Mouse (Mus musculus): ENCODE results near the gene Gria1. TPM values are rescaled to one million over a fixed set of nuclear protein-coding genes. Genes with fewer than 3 reads are reported as not detected.

The Gria1 gene
- polyA plus RNA-seq, 1 experiment from 2014 or later, result 2.6 TPM

- H3K4me1 ChIP-seq, result no peaks in the 10 kb centered on the region
- no peak overlapping the region for H3K9ac ChIP-seq
- 84% methylated on average over 8 of the region's 8 CpGs for WGBS
- no peak overlapping the region for H3K4me2 ChIP-seq (replicated peaks)
- H3K9me3 ChIP-seq, result no peaks in the 10 kb centered on the region
- no peak overlapping the region for H3K4me3 ChIP-seq
- H3K36me3 ChIP-seq, result no peaks in the 10 kb centered on the region
- H3K27me3 ChIP-seq, result no peaks in the 10 kb centered on the region
- no peak overlapping the region for H3K27ac ChIP-seq
- ATAC-seq (ENCODE audit: insufficient number of reproducible peaks, insufficient read depth, low FRiP score, low TSS enrichment), result no peak
These were observed 59.2 kb downstream of the Gria1 start for GRCm38 (mm10) chr11:57070196-57070901.

DNA sequence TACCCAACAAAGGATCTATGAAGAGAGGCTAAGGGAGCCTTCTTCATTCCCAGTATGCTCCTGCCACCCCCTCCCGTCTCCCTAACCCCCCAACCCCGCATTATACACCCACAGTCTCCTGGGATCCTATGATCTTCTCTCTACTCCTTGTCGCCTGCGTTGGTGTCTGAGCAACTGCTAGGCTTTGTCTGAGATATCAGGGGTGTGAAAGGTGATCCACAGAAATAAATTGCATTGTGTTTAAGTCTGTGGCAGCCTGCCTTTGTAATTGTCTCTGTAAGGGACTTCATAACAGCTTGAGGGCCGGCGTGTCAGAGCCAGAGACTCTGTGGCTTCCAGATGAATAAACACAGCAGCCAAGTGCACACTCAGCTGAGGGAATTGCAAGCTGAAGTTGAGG lies 61.0 kb downstream of the Gria1 start:
- H3K9me3 ChIP-seq, result no peaks in the 10 kb centered on the region
- ATAC-seq (ENCODE audit: insufficient number of reproducible peaks, insufficient read depth, low FRiP score, low TSS enrichment), result no peak
- H3K36me3 ChIP-seq, result no peaks in the 10 kb centered on the region
- WGBS, result 76% methylated on average over 6 of the region's 6 CpGs
- no peak overlapping the region for H3K4me2 ChIP-seq (replicated peaks)
- no peaks in the 10 kb centered on the region for H3K27me3 ChIP-seq
- H3K9ac ChIP-seq, result no peak overlapping the region
- no peak overlapping the region for H3K4me3 ChIP-seq
- no peak overlapping the region for H3K27ac ChIP-seq
- H3K4me1 ChIP-seq, result no peaks in the 10 kb centered on the region

GRCm38 (mm10) chr11:57079423-57079822 lies 68.2 kb downstream of the Gria1 start:
- Histone ChIP-seq H3K9me3 (no peaks in the 10 kb centered on the region), H3K4me2 (replicated peaks) (no peak overlapping the region), H3K4me3 (no peak overlapping the region), H3K4me1 (no peaks in the 10 kb centered on the region), H3K27me3 (no peaks in the 10 kb centered on the region), H3K9ac (no peak overlapping the region), H3K36me3 (no peaks in the 10 kb centered on the region), H3K27ac (no peak overlapping the region)
- WGBS, result 81% methylated on average over 3 of the region's 3 CpGs
- ATAC-seq (ENCODE audit: insufficient number of reproducible peaks, insufficient read depth, low FRiP score, low TSS enrichment), result no peak

DNA sequence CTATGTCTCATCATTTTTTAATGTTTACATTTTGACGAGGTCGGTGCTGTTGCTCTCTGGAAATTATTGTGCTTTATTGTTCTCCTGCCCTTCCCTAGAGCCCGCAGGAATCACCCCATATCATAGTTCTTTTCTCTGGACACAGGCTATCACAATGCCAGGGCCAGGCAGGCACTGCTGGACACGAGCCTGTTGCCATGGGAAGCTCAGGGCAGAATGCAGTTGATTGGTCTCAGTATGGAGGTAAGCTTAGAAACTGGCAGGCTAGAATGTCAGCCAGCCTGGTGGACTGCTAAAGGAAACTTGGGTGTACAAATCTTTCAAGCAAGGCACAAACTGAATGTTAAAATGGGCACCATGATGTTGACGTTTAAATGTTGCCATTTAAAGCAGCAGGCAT lies 78.3 kb downstream of the Gria1 start:
- no peaks in the 10 kb centered on the region for H3K36me3 ChIP-seq
- no peak for ATAC-seq (ENCODE audit: insufficient number of reproducible peaks, insufficient read depth, low FRiP score, low TSS enrichment)
- no peaks in the 10 kb centered on the region for H3K27me3 ChIP-seq
- H3K9me3 ChIP-seq, result no peaks in the 10 kb centered on the region
- H3K4me3 ChIP-seq, result no peak overlapping the region
- no peak overlapping the region for H3K9ac ChIP-seq
- no peaks in the 10 kb centered on the region for H3K4me1 ChIP-seq
- 85% methylated on average over 5 of the region's 5 CpGs for WGBS
- no peak overlapping the region for H3K4me2 ChIP-seq (replicated peaks)
- no peak overlapping the region for H3K27ac ChIP-seq

- Histone ChIP-seq H3K27ac (no peak overlapping the region), H3K4me3 (no peak overlapping the region), H3K27me3 (no peaks in the 10 kb centered on the region), H3K4me1 (no peaks in the 10 kb centered on the region), H3K4me2 (replicated peaks) (no peak overlapping the region), H3K9me3 (no peaks in the 10 kb centered on the region), H3K9ac (no peak overlapping the region), H3K36me3 (no peaks in the 10 kb centered on the region)
- ATAC-seq (ENCODE audit: insufficient number of reproducible peaks, insufficient read depth, low FRiP score, low TSS enrichment), result no peak
These were observed 79.5 kb downstream of the Gria1 start for GRCm38 (mm10) chr11:57090705-57091104.

DNA sequence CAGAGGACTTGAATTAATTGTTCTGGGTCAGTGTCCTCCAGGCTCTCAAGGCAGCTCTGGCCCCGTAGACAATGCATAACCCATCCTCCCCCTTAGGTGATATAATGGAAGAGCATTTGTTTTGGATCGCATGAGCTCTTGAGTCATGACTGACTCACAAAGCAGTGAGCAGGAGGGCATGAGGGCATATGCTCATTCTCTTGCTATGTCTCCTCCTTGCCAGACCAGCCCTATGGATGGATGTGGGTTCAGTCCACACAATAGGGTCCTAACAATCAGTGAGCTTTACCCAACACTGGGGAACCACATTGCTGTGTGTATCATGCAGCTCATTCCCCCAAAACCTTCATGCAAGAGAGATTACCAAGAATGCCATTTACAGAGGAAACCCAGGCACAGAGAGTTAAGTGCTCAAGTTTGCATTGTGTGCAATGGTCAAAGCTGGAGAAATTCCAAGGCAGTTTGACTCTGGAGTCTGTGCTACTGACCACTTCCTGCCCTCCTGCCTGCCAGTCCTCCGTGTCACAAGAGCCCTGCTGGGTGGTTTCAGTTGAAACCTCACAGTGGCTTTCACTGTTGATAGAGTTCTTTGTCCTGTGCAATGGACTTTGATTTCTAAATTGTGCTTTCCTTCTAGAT lies 80.2 kb downstream of the Gria1 start:
- H3K9me3 ChIP-seq, result no peaks in the 10 kb centered on the region
- no peak overlapping the region for H3K4me3 ChIP-seq
- ATAC-seq (ENCODE audit: insufficient number of reproducible peaks, insufficient read depth, low FRiP score, low TSS enrichment), result no peak
- no peaks in the 10 kb centered on the region for H3K4me1 ChIP-seq
- H3K36me3 ChIP-seq, result no peaks in the 10 kb centered on the region
- no peak overlapping the region for H3K27ac ChIP-seq
- WGBS, result 82% methylated on average over 3 of the region's 3 CpGs
- H3K4me2 ChIP-seq (replicated peaks), result no peak overlapping the region
- H3K27me3 ChIP-seq, result no peaks in the 10 kb centered on the region
- H3K9ac ChIP-seq, result no peak overlapping the region

- no peaks in the 10 kb centered on the region for H3K27me3 ChIP-seq
- H3K4me3 ChIP-seq, result no peak overlapping the region
- H3K36me3 ChIP-seq, result no peaks in the 10 kb centered on the region
- no peaks in the 10 kb centered on the region for H3K4me1 ChIP-seq
- no peak for ATAC-seq (ENCODE audit: insufficient number of reproducible peaks, insufficient read depth, low FRiP score, low TSS enrichment)
- 68% methylated on average over 5 of the region's 5 CpGs for WGBS
- no peak overlapping the region for H3K4me2 ChIP-seq (replicated peaks)
- H3K27ac ChIP-seq, result no peak overlapping the region
- H3K9me3 ChIP-seq, result no peaks in the 10 kb centered on the region
- no peak overlapping the region for H3K9ac ChIP-seq
These were observed 89.3 kb downstream of the Gria1 start for GRCm38 (mm10) chr11:57100491-57100890.

GRCm38 (mm10) chr11:57103751-57104254 lies 92.6 kb downstream of the Gria1 start:
- no peak for ATAC-seq (ENCODE audit: insufficient number of reproducible peaks, insufficient read depth, low FRiP score, low TSS enrichment)
- Histone ChIP-seq H3K4me1 (no peaks in the 10 kb centered on the region), H3K9me3 (no peaks in the 10 kb centered on the region), H3K4me3 (no peak overlapping the region), H3K27me3 (no peaks in the 10 kb centered on the region), H3K36me3 (no peaks in the 10 kb centered on the region), H3K4me2 (replicated peaks) (no peak overlapping the region), H3K27ac (no peak overlapping the region), H3K9ac (no peak overlapping the region)
- 79% methylated on average over 5 of the region's 5 CpGs for WGBS

GRCm38 (mm10) chr11:57105683-57106082 lies 94.5 kb downstream of the Gria1 start:
- no peak for ATAC-seq (ENCODE audit: insufficient number of reproducible peaks, insufficient read depth, low FRiP score, low TSS enrichment)
- WGBS, result 40% methylated on average over 3 of the region's 3 CpGs
- Histone ChIP-seq H3K27ac (no peak overlapping the region), H3K4me1 (no peaks in the 10 kb centered on the region), H3K27me3 (no peaks in the 10 kb centered on the region), H3K36me3 (no peaks in the 10 kb centered on the region), H3K4me3 (no peak overlapping the region), H3K9ac (no peak overlapping the region), H3K9me3 (no peaks in the 10 kb centered on the region), H3K4me2 (replicated peaks) (no peak overlapping the region)

- 86% methylated on average over 8 of the region's 8 CpGs for WGBS
- Histone ChIP-seq H3K36me3 (no peaks in the 10 kb centered on the region), H3K4me3 (no peak overlapping the region), H3K27me3 (no peaks in the 10 kb centered on the region), H3K9me3 (no peaks in the 10 kb centered on the region), H3K4me1 (no peaks in the 10 kb centered on the region), H3K9ac (no peak overlapping the region), H3K27ac (no peak overlapping the region), H3K4me2 (replicated peaks) (no peak overlapping the region)
- no peak for ATAC-seq (ENCODE audit: insufficient number of reproducible peaks, insufficient read depth, low FRiP score, low TSS enrichment)
These were observed 101.2 kb downstream of the Gria1 start for GRCm38 (mm10) chr11:57112386-57112785.

DNA sequence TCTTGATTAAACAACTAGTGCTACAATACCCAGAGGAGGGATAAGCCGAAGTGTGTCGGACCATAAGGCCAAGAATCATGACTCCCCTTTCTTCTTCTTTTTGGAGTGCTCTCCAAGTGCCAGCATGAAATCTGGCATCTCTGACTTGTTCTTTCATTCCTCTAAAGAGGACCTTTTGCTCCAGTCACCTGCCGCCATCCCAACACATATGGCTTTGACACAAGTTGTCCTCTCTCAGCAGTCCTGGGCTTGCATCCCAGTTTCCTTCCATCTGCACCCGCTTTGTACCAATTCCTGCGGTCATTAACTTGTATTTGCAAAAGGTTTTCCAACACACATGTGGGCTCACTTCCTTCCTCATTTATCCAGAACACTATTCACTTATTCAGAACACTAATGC lies 103.2 kb downstream of the Gria1 start:
- WGBS, result 84% methylated on average over 5 of the region's 5 CpGs
- ATAC-seq (ENCODE audit: insufficient number of reproducible peaks, insufficient read depth, low FRiP score, low TSS enrichment), result no peak
- Histone ChIP-seq H3K4me2 (replicated peaks) (no peak overlapping the region), H3K9me3 (no peaks in the 10 kb centered on the region), H3K9ac (no peak overlapping the region), H3K27me3 (no peaks in the 10 kb centered on the region), H3K27ac (no peak overlapping the region), H3K4me3 (no peak overlapping the region), H3K4me1 (no peaks in the 10 kb centered on the region), H3K36me3 (no peaks in the 10 kb centered on the region)

GRCm38 (mm10) chr11:57127066-57127465 lies 115.9 kb downstream of the Gria1 start:
- Histone ChIP-seq H3K27ac (no peak overlapping the region), H3K4me2 (replicated peaks) (no peak overlapping the region), H3K4me1 (no peaks in the 10 kb centered on the region), H3K27me3 (no peaks in the 10 kb centered on the region), H3K9ac (no peak overlapping the region), H3K4me3 (no peak overlapping the region), H3K9me3 (no peaks in the 10 kb centered on the region), H3K36me3 (no peaks in the 10 kb centered on the region)
- WGBS, result 83% methylated on average over 8 of the region's 8 CpGs
- no peak for ATAC-seq (ENCODE audit: insufficient number of reproducible peaks, insufficient read depth, low FRiP score, low TSS enrichment)
